Mouse (Mus musculus) stomach, postnatal 0 days (tissue): ENCODE measurements around the gene Dab1.

ENCODE experiments used
- CTCF ChIP-seq: IDR thresholded peaks from 2 replicates; pipeline ENCODE4 v1.5.1; 2016; ENCODE audit warnings: antibody characterized with exemption, low read depth, mild to moderate bottlenecking, moderate library complexity
- EP300 ChIP-seq: optimal IDR thresholded peaks from 2 replicates; pipeline ENCODE3; 2016; ENCODE audit warnings: antibody characterized with exemption

- no peak for TF ChIP-seq CTCF
- TF ChIP-seq EP300 = no peak
These were observed 307.5 kb downstream of the Dab1 start for GRCm38 (mm10) chr4:103926682-103927081.
